Mouse (Mus musculus): ENCODE measurements around the gene Macrod2. TPM values are rescaled to one million over a fixed set of nuclear protein-coding genes. Genes with fewer than 3 reads are reported as not detected.

The Macrod2 gene
- polyA plus RNA-seq, 1 experiment from 2014 or later, result 47.6 TPM

GRCm38 (mm10) chr2:140691403-140691802 is 296.3 kb downstream of the Macrod2 start:
- 93% methylated on average over 1 of the region's 1 CpGs for WGBS
- H3K4me3 ChIP-seq (ENCODE audit: low read depth, low read length), result no peak overlapping the region
- no peak overlapping the region for H3K27ac ChIP-seq (ENCODE audit: low read depth, low read length)
- H3K36me3 ChIP-seq (ENCODE audit: control insufficient read depth, insufficient read depth, low read length), result no peaks in the 10 kb centered on the region
- no peak overlapping the region for H3K9ac ChIP-seq (ENCODE audit: low read length)
- no peaks in the 10 kb centered on the region for H3K27me3 ChIP-seq (ENCODE audit: control insufficient read depth, insufficient read depth, low read length)
- no peaks in the 10 kb centered on the region for H3K9me3 ChIP-seq (ENCODE audit: control insufficient read depth, low read length)
- H3K4me2 ChIP-seq (ENCODE audit: low read depth, low read length, severe bottlenecking), result no peak overlapping the region
- H3K4me1 ChIP-seq (replicated peaks; ENCODE audit: control insufficient read depth, insufficient read depth, low read length), result no peaks in the 10 kb centered on the region
- ATAC-seq (replicated peaks; ENCODE audit: low FRiP score) (no peak), DNase-seq (ENCODE audit: low spot score) (no peak)

GRCm38 (mm10) chr2:140692461-140692860 is 297.4 kb downstream of the Macrod2 start:
- Histone ChIP-seq H3K4me1 (replicated peaks; ENCODE audit: control insufficient read depth, insufficient read depth, low read length) (no peaks in the 10 kb centered on the region), H3K9me3 (ENCODE audit: control insufficient read depth, low read length) (no peaks in the 10 kb centered on the region), H3K36me3 (ENCODE audit: control insufficient read depth, insufficient read depth, low read length) (no peaks in the 10 kb centered on the region), H3K9ac (ENCODE audit: low read length) (no peak overlapping the region), H3K4me2 (ENCODE audit: low read depth, low read length, severe bottlenecking) (no peak overlapping the region), H3K27ac (ENCODE audit: low read depth, low read length) (no peak overlapping the region), H3K27me3 (ENCODE audit: control insufficient read depth, insufficient read depth, low read length) (no peaks in the 10 kb centered on the region), H3K4me3 (ENCODE audit: low read depth, low read length) (no peak overlapping the region)
- ATAC-seq (replicated peaks; ENCODE audit: low FRiP score) (no peak), DNase-seq (ENCODE audit: low spot score) (no peak)
- 88% methylated on average over 4 of the region's 4 CpGs for WGBS

- Histone ChIP-seq H3K27ac (ENCODE audit: low read depth, low read length) (no peak overlapping the region), H3K4me3 (ENCODE audit: low read depth, low read length) (no peak overlapping the region), H3K9ac (ENCODE audit: low read length) (no peak overlapping the region), H3K36me3 (ENCODE audit: control insufficient read depth, insufficient read depth, low read length) (no peaks in the 10 kb centered on the region), H3K27me3 (ENCODE audit: control insufficient read depth, insufficient read depth, low read length) (no peaks in the 10 kb centered on the region), H3K4me1 (replicated peaks; ENCODE audit: control insufficient read depth, insufficient read depth, low read length) (peaks cover 2% of the 10 kb centered on the region; the same call in 1 of the 2 replicates), H3K9me3 (ENCODE audit: control insufficient read depth, low read length) (no peaks in the 10 kb centered on the region), H3K4me2 (ENCODE audit: low read depth, low read length, severe bottlenecking) (no peak overlapping the region)
- WGBS, result 83% methylated on average over 5 of the region's 5 CpGs
- ATAC-seq (replicated peaks; ENCODE audit: low FRiP score), result no peak
- no peak for DNase-seq (ENCODE audit: low spot score)
These were observed 298.7 kb downstream of the Macrod2 start for GRCm38 (mm10) chr2:140693845-140694244.

GRCm38 (mm10) chr2:140698585-140698984 is 303.5 kb downstream of the Macrod2 start:
- no peaks in the 10 kb centered on the region for H3K36me3 ChIP-seq (ENCODE audit: control insufficient read depth, insufficient read depth, low read length)

GRCm38 (mm10) chr2:140703377-140703776 is 308.3 kb downstream of the Macrod2 start:
- Histone ChIP-seq H3K9ac (ENCODE audit: low read length) (no peak overlapping the region), H3K9me3 (ENCODE audit: control insufficient read depth, low read length) (no peaks in the 10 kb centered on the region), H3K27ac (ENCODE audit: low read depth, low read length) (no peak overlapping the region), H3K27me3 (ENCODE audit: control insufficient read depth, insufficient read depth, low read length) (peaks cover 5% of the 10 kb centered on the region; the same call in 1 of the 2 replicates), H3K36me3 (ENCODE audit: control insufficient read depth, insufficient read depth, low read length) (no peaks in the 10 kb centered on the region), H3K4me3 (ENCODE audit: low read depth, low read length) (no peak overlapping the region), H3K4me1 (replicated peaks; ENCODE audit: control insufficient read depth, insufficient read depth, low read length) (peaks cover 12% of the 10 kb centered on the region; the same call in 1 of the 2 replicates), H3K4me2 (ENCODE audit: low read depth, low read length, severe bottlenecking) (no peak overlapping the region)
- 20% methylated on average over 4 of the region's 4 CpGs for WGBS
- DNase-seq (ENCODE audit: low spot score) (no peak), ATAC-seq (replicated peaks; ENCODE audit: low FRiP score) (peak; percentile 60)

More at GRCm38 (mm10) chr2:140698585-140698984, 303.5 kb downstream of the Macrod2 start:
- no peak overlapping the region for H3K4me3 ChIP-seq (ENCODE audit: low read depth, low read length)
- H3K27me3 ChIP-seq (ENCODE audit: control insufficient read depth, insufficient read depth, low read length), result peaks cover 5% of the 10 kb centered on the region; the same call in 1 of the 2 replicates
- no peak overlapping the region for H3K9ac ChIP-seq (ENCODE audit: low read length)
- WGBS, result 2% methylated on average over 3 of the region's 3 CpGs
- DNase-seq (ENCODE audit: low spot score) (no peak), ATAC-seq (replicated peaks; ENCODE audit: low FRiP score) (no peak)
- no peaks in the 10 kb centered on the region for H3K9me3 ChIP-seq (ENCODE audit: control insufficient read depth, low read length)
- no peak overlapping the region for H3K27ac ChIP-seq (ENCODE audit: low read depth, low read length)
- peaks cover 5% of the 10 kb centered on the region; the same call in 1 of the 2 replicates for H3K4me1 ChIP-seq (replicated peaks; ENCODE audit: control insufficient read depth, insufficient read depth, low read length)
- no peak overlapping the region for H3K4me2 ChIP-seq (ENCODE audit: low read depth, low read length, severe bottlenecking)

- Histone ChIP-seq H3K4me1 (replicated peaks; ENCODE audit: control insufficient read depth, insufficient read depth, low read length) (peaks cover 10% of the 10 kb centered on the region; the same call in 1 of the 2 replicates), H3K27me3 (ENCODE audit: control insufficient read depth, insufficient read depth, low read length) (peaks cover 5% of the 10 kb centered on the region; the same call in 1 of the 2 replicates), H3K27ac (ENCODE audit: low read depth, low read length) (no peak overlapping the region), H3K4me2 (ENCODE audit: low read depth, low read length, severe bottlenecking) (no peak overlapping the region), H3K9me3 (ENCODE audit: control insufficient read depth, low read length) (no peaks in the 10 kb centered on the region), H3K4me3 (ENCODE audit: low read depth, low read length) (no peak overlapping the region), H3K36me3 (ENCODE audit: control insufficient read depth, insufficient read depth, low read length) (no peaks in the 10 kb centered on the region), H3K9ac (ENCODE audit: low read length) (no peak overlapping the region)
- ATAC-seq (replicated peaks; ENCODE audit: low FRiP score) (peak; percentile 13; the same call in 1 of the 2 replicates), DNase-seq (ENCODE audit: low spot score) (no peak)
- 4% methylated on average over 3 of the region's 3 CpGs for WGBS
These were observed 309.0 kb downstream of the Macrod2 start for GRCm38 (mm10) chr2:140704146-140704545.

GRCm38 (mm10) chr2:140705278-140705677 is 310.2 kb downstream of the Macrod2 start:
- DNase-seq (ENCODE audit: low spot score) (no peak), ATAC-seq (replicated peaks; ENCODE audit: low FRiP score) (peak; percentile 74)
- no peak overlapping the region for H3K4me3 ChIP-seq (ENCODE audit: low read depth, low read length)
- H3K4me2 ChIP-seq (ENCODE audit: low read depth, low read length, severe bottlenecking), result no peak overlapping the region
- H3K9ac ChIP-seq (ENCODE audit: low read length), result no peak overlapping the region
- H3K9me3 ChIP-seq (ENCODE audit: control insufficient read depth, low read length), result no peaks in the 10 kb centered on the region
- WGBS, result 0% methylated on average over 2 of the region's 2 CpGs
- peaks cover 10% of the 10 kb centered on the region; the same call in 1 of the 2 replicates for H3K4me1 ChIP-seq (replicated peaks; ENCODE audit: control insufficient read depth, insufficient read depth, low read length)
- H3K36me3 ChIP-seq (ENCODE audit: control insufficient read depth, insufficient read depth, low read length), result no peaks in the 10 kb centered on the region
- peaks cover 5% of the 10 kb centered on the region; the same call in 1 of the 2 replicates for H3K27me3 ChIP-seq (ENCODE audit: control insufficient read depth, insufficient read depth, low read length)
- no peak overlapping the region for H3K27ac ChIP-seq (ENCODE audit: low read depth, low read length)

GRCm38 (mm10) chr2:140707550-140707949 is 312.4 kb downstream of the Macrod2 start:
- Histone ChIP-seq H3K9ac (ENCODE audit: low read length) (no peak overlapping the region), H3K4me2 (ENCODE audit: low read depth, low read length, severe bottlenecking) (no peak overlapping the region), H3K27me3 (ENCODE audit: control insufficient read depth, insufficient read depth, low read length) (no peaks in the 10 kb centered on the region), H3K4me3 (ENCODE audit: low read depth, low read length) (no peak overlapping the region), H3K4me1 (replicated peaks; ENCODE audit: control insufficient read depth, insufficient read depth, low read length) (peaks cover 10% of the 10 kb centered on the region; the same call in 1 of the 2 replicates), H3K9me3 (ENCODE audit: control insufficient read depth, low read length) (no peaks in the 10 kb centered on the region), H3K27ac (ENCODE audit: low read depth, low read length) (no peak overlapping the region), H3K36me3 (ENCODE audit: control insufficient read depth, insufficient read depth, low read length) (no peaks in the 10 kb centered on the region)
- no peak for DNase-seq (ENCODE audit: low spot score)
- ATAC-seq (replicated peaks; ENCODE audit: low FRiP score), result no peak
- 82% methylated on average over 5 of the region's 5 CpGs for WGBS

GRCm38 (mm10) chr2:140715822-140716221 is 320.7 kb downstream of the Macrod2 start:
- no peaks in the 10 kb centered on the region for H3K36me3 ChIP-seq (ENCODE audit: control insufficient read depth, insufficient read depth, low read length)
- no peak overlapping the region for H3K4me3 ChIP-seq (ENCODE audit: low read depth, low read length)
- H3K4me1 ChIP-seq (replicated peaks; ENCODE audit: control insufficient read depth, insufficient read depth, low read length), result no peaks in the 10 kb centered on the region
- no peak overlapping the region for H3K27ac ChIP-seq (ENCODE audit: low read depth, low read length)
- no peak for ATAC-seq (replicated peaks; ENCODE audit: low FRiP score)
- no peak overlapping the region for H3K4me2 ChIP-seq (ENCODE audit: low read depth, low read length, severe bottlenecking)
- no peak overlapping the region for H3K9ac ChIP-seq (ENCODE audit: low read length)
- DNase-seq (ENCODE audit: low spot score), result no peak
- H3K27me3 ChIP-seq (ENCODE audit: control insufficient read depth, insufficient read depth, low read length), result no peaks in the 10 kb centered on the region
- 96% methylated on average over 4 of the region's 4 CpGs for WGBS
- H3K9me3 ChIP-seq (ENCODE audit: control insufficient read depth, low read length), result no peaks in the 10 kb centered on the region
